Mouse (Mus musculus): ENCODE results near the gene Ppm1m. TPM values are rescaled to one million over a fixed set of nuclear protein-coding genes. Genes with fewer than 3 reads are reported as not detected.
"Not testable (repeated sequence)": the region's sequence is repeated elsewhere in the genome, so short reads cannot be mapped to it uniquely, and the experiment has no call there.

Ppm1m gene
- polyA plus RNA-seq, 1 experiment from 2014 or later = 16.9 TPM

GRCm38 (mm10) chr9:106169006-106169405 is 30.5 kb downstream of the Ppm1m start:
- not testable (repeated sequence) for H3K27ac ChIP-seq (replicated peaks); H3K36me3 ChIP-seq; H3K4me3 ChIP-seq (replicated peaks); ATAC-seq (ENCODE audit: low FRiP score); H3K9me3 ChIP-seq (replicated peaks); H3K4me2 ChIP-seq; H3K9ac ChIP-seq (replicated peaks); H3K27me3 ChIP-seq (replicated peaks)
- peaks cover 24% of the 10 kb centered on the region for H3K4me1 ChIP-seq
- 81% methylated on average over 1 of the region's 1 CpGs for WGBS

- no peak overlapping the region for H3K4me3 ChIP-seq (replicated peaks)
- ATAC-seq (ENCODE audit: low FRiP score) = no peak
- no peak overlapping the region for H3K9ac ChIP-seq (replicated peaks)
- no peaks in the 10 kb centered on the region for H3K9me3 ChIP-seq (replicated peaks)
- no peaks in the 10 kb centered on the region for H3K36me3 ChIP-seq
- no peak overlapping the region for H3K4me2 ChIP-seq
- no peaks in the 10 kb centered on the region for H3K27me3 ChIP-seq (replicated peaks)
- WGBS = 28% methylated on average over 1 of the region's 1 CpGs
- H3K4me1 ChIP-seq = peaks cover 12% of the 10 kb centered on the region
- H3K27ac ChIP-seq (replicated peaks) = no peak overlapping the region
These were observed 31.8 kb downstream of the Ppm1m start for GRCm38 (mm10) chr9:106167703-106168102.

GRCm38 (mm10) chr9:106167241-106167640 is 32.3 kb downstream of the Ppm1m start:
- no peak overlapping the region for H3K9ac ChIP-seq (replicated peaks)
- no peaks in the 10 kb centered on the region for H3K27me3 ChIP-seq (replicated peaks)
- no peak overlapping the region for H3K4me2 ChIP-seq
- no peaks in the 10 kb centered on the region for H3K36me3 ChIP-seq
- no peak overlapping the region for H3K4me3 ChIP-seq (replicated peaks)
- H3K9me3 ChIP-seq (replicated peaks) = no peaks in the 10 kb centered on the region
- 85% methylated on average over 3 of the region's 3 CpGs for WGBS
- no peak overlapping the region for H3K27ac ChIP-seq (replicated peaks)
- peaks cover 8% of the 10 kb centered on the region for H3K4me1 ChIP-seq
- no peak for ATAC-seq (ENCODE audit: low FRiP score)

GRCm38 (mm10) chr9:106166709-106167108 is 32.8 kb downstream of the Ppm1m start:
- ATAC-seq (ENCODE audit: low FRiP score) = no peak
- no peak overlapping the region for H3K9ac ChIP-seq (replicated peaks)
- 77% methylated on average over 2 of the region's 2 CpGs for WGBS
- no peak overlapping the region for H3K4me2 ChIP-seq
- H3K4me1 ChIP-seq = peaks cover 7% of the 10 kb centered on the region
- H3K4me3 ChIP-seq (replicated peaks) = no peak overlapping the region
- no peak overlapping the region for H3K27ac ChIP-seq (replicated peaks)
- H3K36me3 ChIP-seq = no peaks in the 10 kb centered on the region
- no peaks in the 10 kb centered on the region for H3K27me3 ChIP-seq (replicated peaks)
- H3K9me3 ChIP-seq (replicated peaks) = no peaks in the 10 kb centered on the region

GRCm38 (mm10) chr9:106160426-106160825 is 39.1 kb downstream of the Ppm1m start:
- no peak for ATAC-seq (ENCODE audit: low FRiP score)
- H3K27ac ChIP-seq (replicated peaks) = peak overlapping the region; percentile 99
- H3K4me1 ChIP-seq = peaks cover 32% of the 10 kb centered on the region
- H3K27me3 ChIP-seq (replicated peaks) = no peaks in the 10 kb centered on the region
- no peaks in the 10 kb centered on the region for H3K9me3 ChIP-seq (replicated peaks)
- peak overlapping the region; percentile 67 for H3K9ac ChIP-seq (replicated peaks)
- no peaks in the 10 kb centered on the region for H3K36me3 ChIP-seq
- peak overlapping the region; percentile 58 for H3K4me3 ChIP-seq (replicated peaks)
- WGBS = 44% methylated on average over 5 of the region's 5 CpGs
- peak overlapping the region; percentile 70 for H3K4me2 ChIP-seq

GRCm38 (mm10) chr9:106159784-106160301 is 39.7 kb downstream of the Ppm1m start:
- peak; percentile 80 for ATAC-seq (ENCODE audit: low FRiP score)
- WGBS = 3% methylated on average over 24 of the region's 24 CpGs
- Histone ChIP-seq H3K9me3 (replicated peaks) (no peaks in the 10 kb centered on the region), H3K36me3 (no peaks in the 10 kb centered on the region), H3K27me3 (replicated peaks) (no peaks in the 10 kb centered on the region), H3K9ac (replicated peaks) (peak overlapping the region; percentile 67), H3K4me2 (peak overlapping the region; percentile 70), H3K4me1 (peaks cover 32% of the 10 kb centered on the region), H3K4me3 (replicated peaks) (peak overlapping the region; percentile 58), H3K27ac (replicated peaks) (peak overlapping the region; percentile 99)

- Histone ChIP-seq H3K4me3 (replicated peaks) (peak overlapping the region; percentile 58; the same call in 1 of the 2 replicates), H3K4me2 (peak overlapping the region; percentile 70), H3K9me3 (replicated peaks) (no peaks in the 10 kb centered on the region), H3K27ac (replicated peaks) (peak overlapping the region; percentile 99), H3K36me3 (no peaks in the 10 kb centered on the region), H3K27me3 (replicated peaks) (no peaks in the 10 kb centered on the region), H3K4me1 (peaks cover 32% of the 10 kb centered on the region), H3K9ac (replicated peaks) (no peak overlapping the region)
- ATAC-seq (ENCODE audit: low FRiP score) = no peak
- 87% methylated on average over 9 of the region's 9 CpGs for WGBS
These were observed 40.3 kb downstream of the Ppm1m start for GRCm38 (mm10) chr9:106159237-106159636.

GRCm38 (mm10) chr9:106158037-106158491 is 41.5 kb downstream of the Ppm1m start, which contains the start of gene Glyctk:
TSS of gene Glyctk (minus strand) at chr9:106158138.
- 0 out of 2 replicates have a peak, but pooled peaks cover 8% of the 10 kb centered on the region for H3K36me3 ChIP-seq
- no peak for ATAC-seq (ENCODE audit: low FRiP score)
- peaks cover 32% of the 10 kb centered on the region for H3K4me1 ChIP-seq
- no peak within 1 kb of the TSS for H3K4me3 ChIP-seq (replicated peaks)
- H3K4me2 ChIP-seq = no peak within 1 kb of the TSS
- no peak within 1 kb of the TSS for H3K27ac ChIP-seq (replicated peaks)
- no peaks in the 10 kb centered on the region for H3K27me3 ChIP-seq (replicated peaks)
- WGBS = 71% methylated on average over 6 of the region's 6 CpGs
- no peaks in the 10 kb centered on the region for H3K9me3 ChIP-seq (replicated peaks)
- no peak within 1 kb of the TSS for H3K9ac ChIP-seq (replicated peaks)

- ATAC-seq (ENCODE audit: low FRiP score) = no peak
- 0 out of 2 replicates have a peak, but pooled peaks cover 13% of the 10 kb centered on the region for H3K36me3 ChIP-seq
- H3K4me3 ChIP-seq (replicated peaks) = no peak overlapping the region
- 86% methylated on average over 10 of the region's 10 CpGs for WGBS
- peaks cover 32% of the 10 kb centered on the region for H3K4me1 ChIP-seq
- no peak overlapping the region for H3K4me2 ChIP-seq
- H3K27ac ChIP-seq (replicated peaks) = no peak overlapping the region
- no peaks in the 10 kb centered on the region for H3K27me3 ChIP-seq (replicated peaks)
- no peaks in the 10 kb centered on the region for H3K9me3 ChIP-seq (replicated peaks)
- H3K9ac ChIP-seq (replicated peaks) = no peak overlapping the region
These were observed 42.0 kb downstream of the Ppm1m start for GRCm38 (mm10) chr9:106157623-106157925.

- peaks cover 32% of the 10 kb centered on the region for H3K4me1 ChIP-seq
- 78% methylated on average over 21 of the region's 21 CpGs for WGBS
- no peak overlapping the region for H3K27ac ChIP-seq (replicated peaks)
- peaks cover 18% of the 10 kb centered on the region; the same call in 1 of the 2 replicates for H3K36me3 ChIP-seq
- H3K9me3 ChIP-seq (replicated peaks) = no peaks in the 10 kb centered on the region
- no peak overlapping the region for H3K4me2 ChIP-seq
- no peak overlapping the region for H3K9ac ChIP-seq (replicated peaks)
- no peak overlapping the region for H3K4me3 ChIP-seq (replicated peaks)
- H3K27me3 ChIP-seq (replicated peaks) = no peaks in the 10 kb centered on the region
- ATAC-seq (ENCODE audit: low FRiP score) = no peak
These were observed 42.5 kb downstream of the Ppm1m start for GRCm38 (mm10) chr9:106156921-106157622.

- Histone ChIP-seq H3K27ac (replicated peaks) (peak overlapping the region; percentile 63), H3K36me3 (peaks cover 19% of the 10 kb centered on the region; the same call in 1 of the 2 replicates), H3K9ac (replicated peaks) (no peak overlapping the region), H3K4me1 (peaks cover 33% of the 10 kb centered on the region), H3K9me3 (replicated peaks) (no peaks in the 10 kb centered on the region), H3K27me3 (replicated peaks) (no peaks in the 10 kb centered on the region), H3K4me2 (no peak overlapping the region), H3K4me3 (replicated peaks) (no peak overlapping the region)
- ATAC-seq (ENCODE audit: low FRiP score) = peak; percentile 32
- 39% methylated on average over 5 of the region's 5 CpGs for WGBS
These were observed 43.1 kb downstream of the Ppm1m start for GRCm38 (mm10) chr9:106156419-106156818.

- ATAC-seq (ENCODE audit: low FRiP score) = no peak
- Histone ChIP-seq H3K4me2 (no peak overlapping the region), H3K27me3 (replicated peaks) (no peaks in the 10 kb centered on the region), H3K9me3 (replicated peaks) (no peaks in the 10 kb centered on the region), H3K4me3 (replicated peaks) (no peak overlapping the region), H3K9ac (replicated peaks) (no peak overlapping the region), H3K36me3 (peaks cover 23% of the 10 kb centered on the region), H3K4me1 (peaks cover 43% of the 10 kb centered on the region), H3K27ac (replicated peaks) (peak overlapping the region; percentile 10)
- 85% methylated on average over 9 of the region's 9 CpGs for WGBS
These were observed 45.4 kb downstream of the Ppm1m start for GRCm38 (mm10) chr9:106154106-106154505.

Data from neural tube, embryonic 15.5 days (tissue).